Mouse (Mus musculus): ENCODE measurements around the gene Gm36210. TPM values are rescaled to one million over a fixed set of nuclear protein-coding genes. Genes with fewer than 3 reads are reported as not detected.
A peak's percentile ranks its signal among the peaks of the same experiment; 100 is the strongest.

The Gm36210 gene
- total and polyA plus RNA-seq, 3 experiments = 0.15 to 0.97 TPM; not detected in 1

DNA sequence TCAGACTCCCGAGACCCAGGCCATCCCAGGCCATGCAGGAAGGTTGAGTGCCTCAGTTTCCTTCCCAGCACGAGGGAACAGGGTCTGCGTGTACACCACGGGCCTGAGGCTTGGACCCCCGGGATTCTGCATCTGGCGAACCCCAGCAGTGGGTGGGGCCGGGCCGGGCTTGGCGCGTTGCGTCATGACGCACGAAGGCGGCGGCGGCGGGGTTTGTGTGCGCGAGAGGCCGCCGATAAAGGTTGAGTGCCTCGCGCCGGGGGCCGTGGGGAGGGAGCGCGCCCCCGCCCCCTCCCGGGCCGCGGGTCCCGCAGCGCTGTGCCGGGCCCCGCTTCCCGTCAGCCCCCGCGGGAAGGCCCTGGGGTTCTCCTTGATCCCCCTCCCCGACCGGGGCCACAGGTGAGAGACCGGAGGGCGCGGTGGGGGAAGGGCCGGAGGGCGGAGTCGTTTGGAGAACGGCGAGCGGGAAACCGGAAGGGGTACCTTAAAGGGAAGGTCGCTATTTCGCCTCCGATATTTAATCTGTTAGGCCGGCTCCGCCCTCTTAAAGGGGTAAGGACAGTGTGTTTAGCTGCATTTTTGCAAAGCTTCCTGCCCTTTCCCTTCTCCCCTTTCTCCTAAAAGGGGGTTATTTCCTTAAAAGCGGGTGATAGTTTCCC lies 8.8 kb upstream of the Gm36210 start, which contains the start of gene Zfp628 (continued):
- TF ChIP-seq TBP (IDR thresholded peaks at IDR 0.05; ENCODE audit: low read depth, low read length) (peak; percentile 54; the same call in 1 of the 2 replicates), MAX (IDR thresholded peaks at IDR 0.05; ENCODE audit: low read length) (no peak), CHD2 (IDR thresholded peaks at IDR 0.05; ENCODE audit: low read length) (no peak), NELFE (IDR thresholded peaks at IDR 0.05; ENCODE audit: low read depth, low read length) (peak; percentile 79), SMC3 (IDR thresholded peaks at IDR 0.05; ENCODE audit: low read depth, low read length) (no peak), ZMIZ1 (IDR thresholded peaks at IDR 0.05; ENCODE audit: low read depth, low read length) (no peak), POLR2AphosphoS5 (IDR thresholded peaks at IDR 0.05; ENCODE audit: borderline replicate concordance, low read depth, low read length) (no peak), MYB (IDR thresholded peaks at IDR 0.05; ENCODE audit: low read depth, low read length) (no peak), E2F4 (IDR thresholded peaks at IDR 0.05; ENCODE audit: borderline replicate concordance, low read depth, low read length) (no peak), POLR2A (IDR thresholded peaks at IDR 0.05; ENCODE audit: control insufficient read depth in 1 of 2, insufficient read depth in 1 of 2, low read depth in 1 of 2, low read length in 2 of 2, poor library complexity in 1 of 2) (peak; percentile 70 to 86; a peak in 3 of 4 replicates)

- TF ChIP-seq MAZ (IDR thresholded peaks at IDR 0.05; ENCODE audit: low read depth, low read length) (no peak), POLR2AphosphoS2 (IDR thresholded peaks at IDR 0.05; ENCODE audit: low read length) (no peak), ZNF384 (IDR thresholded peaks at IDR 0.05; ENCODE audit: low read depth, low read length) (no peak), USF1 (IDR thresholded peaks at IDR 0.05; ENCODE audit: low read depth, low read length) (no peak), EP300 (IDR thresholded peaks at IDR 0.05; ENCODE audit: low read depth in 1 of 2, low read length in 2 of 2) (no peak)
- H3K36me3 ChIP-seq (ENCODE audit: control insufficient read depth in 1 of 2, insufficient read depth in 2 of 2, low read length in 2 of 2) = peaks cover 0 to 4% of the 10 kb centered on the region in 2 experiments; a peak in 2 of 4 replicates
- H3K9me3 ChIP-seq (replicated peaks; ENCODE audit: insufficient read depth, low read length) = no peaks in the 10 kb centered on the region
- no peak overlapping the region for H3K9ac ChIP-seq (ENCODE audit: control insufficient read depth, low read depth, low read length, poor library complexity, severe bottlenecking)
- peak; percentile 39 for DNase-seq (ENCODE audit: low read depth, low spot score)
- peaks cover 0 to 7% of the 10 kb centered on the region in 2 experiments; a peak in 2 of 4 replicates for H3K27me3 ChIP-seq (ENCODE audit: control insufficient read depth in 1 of 2, insufficient read depth in 2 of 2, low read length in 2 of 2)
- H3K4me3 ChIP-seq (ENCODE audit: control insufficient read depth in 1 of 2, insufficient read depth in 1 of 2, low read depth in 2 of 2, low read length in 2 of 2) = no peak overlapping the region
- H3K27ac ChIP-seq (ENCODE audit: control insufficient read depth, low read depth, low read length) = no peak overlapping the region
- H3K4me1 ChIP-seq (ENCODE audit: control insufficient read depth in 1 of 2, insufficient read depth in 2 of 2, low read length in 2 of 2) = 0 out of 4 replicates have a peak, but pooled peaks cover 0 to 5% of the 10 kb centered on the region in 2 experiments
- H3K79me2 ChIP-seq (ENCODE audit: control insufficient read depth, insufficient read depth, low read length, poor library complexity) = peaks cover 6% of the 10 kb centered on the region
Observed at GRCm38 (mm10) chr7:4912248-4912647, 5.9 kb upstream of the Gm36210 start.

DNA sequence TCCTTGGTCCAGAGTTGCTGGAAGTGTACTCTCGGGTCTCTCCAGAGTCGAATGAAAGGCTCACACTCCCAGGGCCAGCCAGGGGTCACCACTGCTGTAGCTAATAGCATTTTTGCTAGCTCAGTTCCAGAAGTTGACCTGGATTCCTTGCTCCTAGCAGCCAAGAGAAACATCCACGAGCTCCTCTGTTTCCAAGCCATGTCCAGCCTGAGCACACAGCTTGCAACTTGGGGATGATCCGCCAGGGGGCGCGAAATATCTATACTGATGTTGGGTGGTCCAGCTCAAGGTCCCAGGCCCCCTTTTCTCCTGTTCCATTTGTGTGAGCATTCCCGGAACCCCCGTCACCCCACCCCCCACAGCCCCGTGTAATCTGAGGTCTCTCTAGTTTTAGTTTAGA lies 5.2 kb upstream of the Gm36210 start:
- 0 out of 4 replicates have a peak, but pooled peaks cover 0 to 5% of the 10 kb centered on the region in 2 experiments for H3K4me1 ChIP-seq (ENCODE audit: control insufficient read depth in 1 of 2, insufficient read depth in 2 of 2, low read length in 2 of 2)
- H3K9ac ChIP-seq (ENCODE audit: control insufficient read depth, low read depth, low read length, poor library complexity, severe bottlenecking) = no peak overlapping the region
- peaks cover 4% of the 10 kb centered on the region for H3K79me2 ChIP-seq (ENCODE audit: control insufficient read depth, insufficient read depth, low read length, poor library complexity)
- DNase-seq (ENCODE audit: low read depth, low spot score) = peak; percentile 36
- peaks cover 0 to 4% of the 10 kb centered on the region in 2 experiments; a peak in 2 of 4 replicates for H3K36me3 ChIP-seq (ENCODE audit: control insufficient read depth in 1 of 2, insufficient read depth in 2 of 2, low read length in 2 of 2)
- H3K4me3 ChIP-seq (ENCODE audit: control insufficient read depth in 1 of 2, insufficient read depth in 1 of 2, low read depth in 2 of 2, low read length in 2 of 2) = no peak overlapping the region
- no peaks in the 10 kb centered on the region for H3K9me3 ChIP-seq (replicated peaks; ENCODE audit: insufficient read depth, low read length)
- no peak overlapping the region for H3K27ac ChIP-seq (ENCODE audit: control insufficient read depth, low read depth, low read length)
- TF ChIP-seq E2F4 (IDR thresholded peaks at IDR 0.05; ENCODE audit: borderline replicate concordance, low read depth, low read length) (no peak), CHD1 (IDR thresholded peaks at IDR 0.05; ENCODE audit: low read depth, low read length) (no peak), NRF1 (IDR thresholded peaks at IDR 0.05; ENCODE audit: insufficient read depth, low read depth, low read length, poor library complexity, severe bottlenecking) (no peak), SMC3 (IDR thresholded peaks at IDR 0.05; ENCODE audit: low read depth, low read length) (0 out of 2 replicates have a peak, but pooled peaks have one; percentile 3), CTCF (IDR thresholded peaks at IDR 0.05 in 2 of 3, conservative IDR thresholded peaks at IDR 0.05 in 1 of 3; ENCODE audit: control insufficient read depth in 1 of 3, insufficient read depth in 1 of 3, low read depth in 2 of 3, low read length in 3 of 3, poor library complexity in 1 of 3, severe bottlenecking in 1 of 3) (peak; percentile 39 to 55 (median 42)), POLR2AphosphoS2 (IDR thresholded peaks at IDR 0.05; ENCODE audit: low read length) (no peak)
- H3K27me3 ChIP-seq (ENCODE audit: control insufficient read depth in 1 of 2, insufficient read depth in 2 of 2, low read length in 2 of 2) = peaks cover 0 to 7% of the 10 kb centered on the region in 2 experiments

Measured in MEL (cell line).